Mouse (Mus musculus) induced T-regulatory cell, adult 2 months (primary cell): Measurements from ENCODE around the gene Bmp6.
A peak's percentile ranks its signal among the peaks of the same experiment; 100 is the strongest.

Experiments
- DNase-seq: peaks from one replicate; pipeline ENCODE4 v3.0.0-alpha.2; 2012; ENCODE audit warnings: low read depth

Bmp6 gene

GRCm38 (mm10) chr13:38344713-38345430, at the start of gene Bmp6:
TSS of gene Bmp6 (plus strand) at chr13:38345107.
- DNase-seq = peak; percentile 49

GRCm38 (mm10) chr13:38296166-38296565, 48.7 kb upstream of the Bmp6 start:
- no peak for DNase-seq

DNA sequence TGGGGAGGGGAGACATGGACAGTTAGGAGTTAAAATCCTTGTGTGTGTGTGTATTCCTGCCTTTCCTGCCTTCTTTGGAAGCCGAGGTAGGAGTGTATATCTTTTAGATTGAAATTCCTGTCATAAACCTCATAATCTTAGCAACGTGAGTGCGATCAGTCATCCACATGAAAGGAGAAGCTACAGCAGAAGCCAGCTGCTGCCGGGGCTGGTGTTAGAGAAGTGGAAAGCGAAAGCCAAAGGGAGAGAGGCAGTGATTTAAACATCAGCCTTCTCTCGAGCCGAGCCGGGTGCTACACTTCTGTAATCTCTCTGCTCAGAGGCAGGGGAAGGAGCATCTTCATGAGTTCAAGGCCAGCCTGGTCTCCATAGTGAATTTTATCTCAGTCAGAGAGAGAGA, 48.3 kb upstream of the Bmp6 start:
- DNase-seq = no peak

GRCm38 (mm10) chr13:38311125-38311524, 33.8 kb upstream of the Bmp6 start:
- DNase-seq = no peak

DNA sequence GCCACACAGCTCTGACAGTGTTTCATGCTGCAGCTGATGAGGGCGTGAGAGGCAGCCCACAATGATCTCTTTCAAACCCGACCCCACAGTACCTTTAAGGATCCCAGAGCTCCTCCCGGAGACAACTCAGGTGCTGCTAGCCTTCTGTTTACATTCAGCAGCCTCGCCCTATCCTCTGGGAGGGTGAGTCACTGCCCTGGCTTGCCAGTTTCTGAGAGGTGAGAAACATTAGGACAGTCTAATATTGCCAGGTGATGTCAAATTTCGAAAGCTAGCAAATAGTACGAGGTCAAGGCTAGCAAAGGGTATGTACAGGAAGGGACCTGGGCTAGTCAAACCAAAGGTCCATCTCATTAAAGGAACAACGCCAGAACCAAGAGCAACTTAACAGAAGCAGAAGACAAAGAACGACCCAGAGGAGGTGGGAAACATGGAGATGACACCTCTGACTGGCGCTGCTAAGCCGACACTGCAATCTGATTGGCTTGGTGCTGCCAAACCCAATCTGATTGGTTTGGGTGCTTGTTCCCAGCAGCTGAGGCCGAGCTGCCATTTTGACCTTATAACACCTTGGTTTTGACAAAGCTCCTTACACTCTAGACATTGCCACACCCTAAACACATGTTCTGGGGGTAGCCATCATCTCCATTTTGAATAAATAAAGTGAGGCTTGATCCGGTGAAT, 32.4 kb upstream of the Bmp6 start:
- no peak for DNase-seq

- no peak for DNase-seq
Measured at GRCm38 (mm10) chr13:38314590-38314989, 30.3 kb upstream of the Bmp6 start.

GRCm38 (mm10) chr13:38318418-38318817, 26.5 kb upstream of the Bmp6 start:
- no peak for DNase-seq

DNA sequence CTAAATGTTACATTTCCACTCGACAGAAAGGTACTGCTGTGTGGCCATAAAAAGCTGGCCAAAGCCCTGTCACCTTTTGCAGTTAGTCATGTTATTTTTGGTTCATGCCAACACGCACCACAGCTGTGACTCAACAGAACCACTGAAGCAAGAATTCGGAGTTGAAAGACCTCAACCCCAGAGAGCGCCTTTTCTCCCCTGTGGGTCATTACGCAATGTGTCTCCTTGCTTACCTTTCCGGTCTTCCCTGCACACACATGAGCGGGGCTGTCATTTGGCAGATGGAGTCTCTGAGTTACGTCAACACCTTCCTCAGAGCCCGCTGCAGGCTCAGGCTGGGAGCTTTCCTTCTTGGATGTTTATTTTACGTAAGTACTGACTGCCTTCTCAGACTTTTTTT, 24.6 kb upstream of the Bmp6 start:
- DNase-seq = no peak

GRCm38 (mm10) chr13:38324452-38324851, 20.5 kb upstream of the Bmp6 start:
- no peak for DNase-seq

- no peak for DNase-seq
Measured at GRCm38 (mm10) chr13:38327377-38327776, 17.5 kb upstream of the Bmp6 start.

DNA sequence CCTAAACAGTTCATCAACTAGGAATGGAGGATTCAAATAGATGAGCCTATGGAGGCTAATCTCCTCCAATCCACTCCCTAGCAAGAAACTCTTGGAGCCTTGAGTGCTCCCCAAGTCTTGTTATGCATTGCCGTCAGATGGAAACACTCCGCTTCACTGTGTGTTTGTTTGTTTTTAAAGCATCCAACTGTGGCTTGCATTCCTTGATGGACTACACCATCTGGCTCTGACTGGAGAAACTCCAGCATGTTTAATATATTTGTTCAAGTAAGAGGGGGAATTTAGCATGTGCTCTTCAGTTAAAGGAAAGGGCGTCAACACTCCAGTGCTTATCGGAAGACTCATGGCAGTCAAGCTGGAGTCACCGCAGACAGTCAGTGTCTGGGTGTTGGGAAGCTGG, 11.4 kb upstream of the Bmp6 start:
- no peak for DNase-seq

- peak; percentile 52 for DNase-seq
Measured at GRCm38 (mm10) chr13:38342598-38342997, 2.3 kb upstream of the Bmp6 start.

- peak; percentile 32 for DNase-seq
Measured at GRCm38 (mm10) chr13:38343202-38343601, 1.7 kb upstream of the Bmp6 start.

- no peak for DNase-seq
Measured at GRCm38 (mm10) chr13:38345431-38345820, 519 bp downstream of the Bmp6 start.

DNA sequence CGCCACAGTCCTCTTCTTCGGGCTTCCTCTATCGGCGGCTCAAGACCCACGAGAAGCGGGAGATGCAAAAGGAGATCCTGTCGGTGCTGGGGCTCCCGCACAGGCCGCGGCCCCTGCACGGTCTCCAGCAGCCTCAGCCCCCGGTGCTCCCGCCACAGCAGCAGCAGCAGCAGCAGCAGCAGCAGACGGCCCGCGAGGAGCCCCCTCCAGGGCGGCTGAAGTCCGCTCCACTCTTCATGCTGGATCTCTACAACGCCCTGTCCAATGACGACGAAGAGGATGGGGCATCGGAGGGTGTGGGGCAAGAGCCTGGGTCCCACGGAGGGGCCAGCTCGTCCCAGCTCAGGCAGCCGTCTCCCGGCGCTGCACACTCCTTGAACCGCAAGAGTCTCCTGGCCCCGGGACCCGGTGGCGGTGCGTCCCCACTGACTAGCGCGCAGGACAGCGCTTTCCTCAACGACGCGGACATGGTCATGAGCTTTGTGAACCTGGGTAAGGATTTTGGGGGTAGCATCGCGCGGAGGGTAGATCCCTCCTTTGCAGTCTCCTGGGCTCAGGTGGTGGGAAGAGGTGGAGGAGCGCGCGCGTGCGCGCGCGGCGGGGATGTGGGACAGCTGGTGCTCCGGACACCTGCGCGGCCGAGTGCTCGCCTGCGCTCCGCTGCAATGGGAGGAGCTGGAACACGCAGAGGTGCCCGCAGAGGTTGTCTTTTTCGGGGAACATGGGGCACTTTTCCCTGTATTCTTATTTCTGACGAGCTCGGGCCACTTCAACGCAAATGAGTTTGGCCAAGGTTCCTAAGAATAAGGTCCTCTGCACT, 1.4 kb downstream of the Bmp6 start:
- DNase-seq = no peak

DNA sequence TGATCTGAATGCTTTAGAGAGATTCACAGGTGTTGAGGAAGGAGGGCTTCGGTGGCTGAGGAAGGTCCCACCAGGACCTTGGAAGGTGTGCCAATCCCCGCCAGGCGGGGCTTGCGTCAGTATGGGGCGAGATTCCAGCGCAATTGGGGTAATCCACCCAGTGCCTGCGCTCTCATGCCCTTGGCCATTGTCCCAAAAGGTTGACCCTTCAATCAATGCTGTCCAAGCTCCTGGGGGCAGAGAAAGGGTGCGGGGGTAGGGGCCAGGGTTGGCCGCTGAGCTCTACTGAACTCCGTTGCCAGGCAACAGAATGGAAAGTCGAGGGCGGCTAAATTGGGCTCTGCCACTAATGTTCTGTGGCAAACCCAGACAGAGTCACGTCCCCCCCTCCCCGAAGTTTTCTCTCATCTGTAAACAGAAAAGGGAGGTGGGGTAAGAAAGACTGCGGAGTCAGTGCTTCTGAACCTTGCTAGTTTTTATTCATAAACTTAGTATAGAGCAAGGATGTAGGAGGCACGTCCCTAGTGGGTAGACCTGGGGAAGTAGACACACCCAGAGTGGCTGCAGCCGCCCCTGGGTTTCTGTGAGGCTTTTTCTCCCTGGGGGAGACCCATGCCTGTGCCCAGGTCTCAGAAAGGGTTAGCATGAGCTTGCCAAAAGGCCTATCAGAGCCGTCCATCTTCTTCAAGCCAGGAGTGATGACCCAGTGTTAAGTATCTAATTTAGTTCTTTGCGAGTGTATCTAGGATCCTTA, 2.3 kb downstream of the Bmp6 start:
- no peak for DNase-seq

- DNase-seq = no peak
Measured at GRCm38 (mm10) chr13:38347775-38348135, 2.8 kb downstream of the Bmp6 start.

DNA sequence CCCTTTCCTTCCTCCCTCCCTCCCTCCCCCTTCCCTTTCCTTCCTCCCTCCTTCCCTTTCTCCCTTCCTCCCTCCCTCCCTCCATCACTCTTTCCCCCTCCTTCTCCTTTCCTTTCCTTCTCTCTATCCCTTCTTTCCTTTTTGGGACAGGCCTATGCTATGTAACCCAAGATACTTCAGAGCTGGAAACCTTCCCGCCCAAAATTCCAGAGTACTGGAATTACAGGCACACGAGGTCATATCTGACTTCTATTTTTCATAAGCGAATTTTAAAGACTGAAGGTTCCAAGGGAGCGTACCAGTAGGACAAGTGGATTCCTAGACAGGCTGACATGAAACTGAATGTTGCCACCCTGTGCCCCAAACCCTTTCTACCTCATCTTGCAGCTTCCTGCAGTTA, 4.1 kb downstream of the Bmp6 start:
- DNase-seq = no peak

DNA sequence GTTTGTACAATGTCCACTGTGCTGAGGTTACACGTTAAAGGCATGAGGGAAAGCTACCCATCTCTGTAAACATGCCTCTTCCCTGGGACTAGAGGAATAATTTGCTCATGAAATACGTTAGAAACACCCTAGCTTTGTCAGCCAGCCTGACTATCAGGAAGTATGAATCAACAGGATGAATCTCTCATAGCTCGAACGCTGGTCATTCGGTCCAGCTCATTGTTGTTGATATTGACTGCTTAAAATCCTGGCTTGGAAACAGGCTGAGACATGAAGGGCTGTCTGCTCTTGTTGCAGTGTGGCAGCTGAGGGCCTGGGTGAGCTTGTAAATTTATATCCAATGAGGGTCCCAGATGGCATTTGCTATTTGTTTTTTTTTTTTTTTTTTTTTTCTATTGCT, 4.9 kb downstream of the Bmp6 start:
- no peak for DNase-seq

GRCm38 (mm10) chr13:38351996-38352395, 7.1 kb downstream of the Bmp6 start:
- no peak for DNase-seq

DNA sequence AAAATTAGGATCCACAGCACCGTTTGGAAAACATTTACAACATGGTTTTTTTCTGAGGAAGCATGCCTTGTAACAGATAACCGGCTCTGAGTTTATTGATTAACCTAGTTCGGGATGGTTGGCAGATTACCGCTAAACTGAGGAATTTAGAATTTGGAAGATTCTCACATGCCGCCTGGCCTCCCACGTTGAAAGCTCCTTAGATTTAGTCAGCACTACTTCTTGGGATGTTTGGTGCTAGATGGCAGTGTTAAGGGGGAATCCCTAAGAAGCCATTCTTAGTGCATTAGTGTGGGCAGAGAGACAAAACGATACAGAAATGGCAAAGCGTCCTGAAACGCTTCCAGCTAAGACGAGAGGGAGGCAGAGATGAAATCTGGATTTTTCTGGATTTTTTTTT, 8.1 kb downstream of the Bmp6 start:
- DNase-seq = no peak
